Mouse (Mus musculus): ENCODE measurements at regions not wholly inside any gene's neighbourhood (a gene's known extent, or its start where the extent isn't known, plus 50 kb on each side); places are given as distances from the start of the nearest gene placed in this dataset.

DNA sequence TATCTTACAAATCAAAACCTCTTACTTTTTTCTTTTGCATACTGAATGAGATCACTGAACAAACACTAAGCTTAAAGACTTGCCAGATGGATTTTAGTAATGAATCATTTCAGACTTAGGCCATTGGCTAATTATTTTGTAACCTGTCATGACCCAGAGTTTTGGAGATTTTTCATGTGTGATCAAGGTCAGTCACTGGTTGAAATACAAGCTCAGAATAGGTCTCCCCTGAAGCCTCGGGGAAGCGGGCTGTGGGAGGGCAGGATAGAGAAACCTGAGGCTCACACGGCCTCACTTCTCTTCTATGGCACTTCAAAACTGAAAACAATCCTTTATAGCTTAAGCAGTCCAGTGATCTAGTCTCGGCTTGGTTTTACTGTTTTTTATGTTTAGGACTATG, 197.6 kb upstream of the Ednra start:
- no peaks in the 10 kb centered on the region for H3K36me3 ChIP-seq (ENCODE audit: insufficient read depth, low read length)
- no peak overlapping the region for H3K4me3 ChIP-seq (replicated peaks; ENCODE audit: low read length)
- TF ChIP-seq CTCF (conservative IDR thresholded peaks at IDR 0.05; ENCODE audit: low read length) = no peak
- no peak for TF ChIP-seq NANOG (IDR thresholded peaks at IDR 0.05; ENCODE audit: borderline replicate concordance, low read length)
- no peak for TF ChIP-seq POU5F1 (IDR thresholded peaks at IDR 0.05; ENCODE audit: borderline replicate concordance, low read length)
- peaks cover 29% of the 10 kb centered on the region for H3K9me3 ChIP-seq (ENCODE audit: low read length)
- H3K4me1 ChIP-seq (replicated peaks; ENCODE audit: low read depth, low read length) = no peaks in the 10 kb centered on the region
- no peaks in the 10 kb centered on the region for H3K27me3 ChIP-seq (ENCODE audit: insufficient read depth, low read length)

DNA sequence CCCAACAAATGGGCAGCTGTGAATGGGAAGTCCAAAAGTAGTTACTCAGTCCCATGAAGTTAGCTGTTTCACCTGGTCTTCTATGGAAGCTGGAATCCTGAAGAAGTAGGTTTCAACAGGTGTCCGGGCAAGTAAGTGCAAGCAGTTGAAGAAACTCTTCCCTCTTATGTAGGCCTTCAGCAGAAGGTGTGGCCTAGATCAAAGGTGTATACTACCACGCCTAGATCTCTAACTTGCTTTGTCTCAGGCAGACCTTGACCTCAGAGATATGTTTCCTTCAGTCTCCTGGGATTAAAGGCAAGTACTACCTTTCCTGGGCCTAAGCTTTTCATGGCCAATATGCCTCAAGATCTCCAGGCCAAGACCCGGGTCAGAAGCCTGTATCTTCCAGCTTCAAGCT, 223.4 kb upstream of the Ednra start:
- Histone ChIP-seq H3K4me1 (replicated peaks; ENCODE audit: low read depth, low read length) (no peaks in the 10 kb centered on the region), H3K4me3 (replicated peaks; ENCODE audit: low read length) (no peak overlapping the region), H3K9me3 (ENCODE audit: low read length) (peaks cover 11% of the 10 kb centered on the region), H3K27me3 (ENCODE audit: insufficient read depth, low read length) (no peaks in the 10 kb centered on the region), H3K36me3 (ENCODE audit: insufficient read depth, low read length) (no peaks in the 10 kb centered on the region)
- TF ChIP-seq NANOG (IDR thresholded peaks at IDR 0.05; ENCODE audit: borderline replicate concordance, low read length) = no peak
- no peak for TF ChIP-seq POU5F1 (IDR thresholded peaks at IDR 0.05; ENCODE audit: borderline replicate concordance, low read length)
- TF ChIP-seq CTCF (conservative IDR thresholded peaks at IDR 0.05; ENCODE audit: low read length) = no peak

GRCm38 (mm10) chr8:77949640-77950039, 225.4 kb upstream of the Ednra start:
- Histone ChIP-seq H3K9me3 (ENCODE audit: low read length) (no peaks in the 10 kb centered on the region), H3K36me3 (ENCODE audit: insufficient read depth, low read length) (no peaks in the 10 kb centered on the region), H3K4me1 (replicated peaks; ENCODE audit: low read depth, low read length) (no peaks in the 10 kb centered on the region), H3K27me3 (ENCODE audit: insufficient read depth, low read length) (no peaks in the 10 kb centered on the region), H3K4me3 (replicated peaks; ENCODE audit: low read length) (no peak overlapping the region)
- TF ChIP-seq POU5F1 (IDR thresholded peaks at IDR 0.05; ENCODE audit: borderline replicate concordance, low read length) = no peak
- TF ChIP-seq NANOG (IDR thresholded peaks at IDR 0.05; ENCODE audit: borderline replicate concordance, low read length) = no peak
- TF ChIP-seq CTCF (conservative IDR thresholded peaks at IDR 0.05; ENCODE audit: low read length) = no peak

DNA sequence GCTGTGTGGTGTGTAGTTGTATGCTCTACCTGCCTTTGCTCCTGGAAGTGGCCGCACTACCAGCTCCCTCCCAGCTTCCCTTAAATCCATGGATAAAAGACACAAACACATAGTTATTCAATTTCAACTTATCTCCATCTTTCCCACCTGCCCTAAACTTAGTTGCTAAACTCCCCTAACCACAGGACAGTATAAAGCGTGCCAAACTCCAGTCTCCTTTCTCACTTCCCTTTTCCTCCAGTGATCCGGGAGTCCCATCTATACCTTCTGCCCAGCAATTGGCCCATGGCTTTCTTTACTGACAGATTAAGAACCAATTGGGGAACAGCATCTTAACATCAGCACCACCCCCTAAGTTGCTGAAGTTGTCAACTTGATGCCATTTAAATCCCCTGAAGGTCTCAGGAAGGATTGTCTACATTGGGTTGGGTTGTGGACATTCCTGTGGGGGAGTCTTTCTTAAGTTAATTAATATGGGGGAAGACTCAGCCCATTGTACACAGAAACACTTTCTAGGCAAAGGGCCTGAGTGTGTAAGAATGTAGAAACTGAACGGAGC, 234.6 kb upstream of the Ednra start:
- TF ChIP-seq CTCF (conservative IDR thresholded peaks at IDR 0.05; ENCODE audit: low read length) (no peak), POU5F1 (IDR thresholded peaks at IDR 0.05; ENCODE audit: borderline replicate concordance, low read length) (no peak), NANOG (IDR thresholded peaks at IDR 0.05; ENCODE audit: borderline replicate concordance, low read length) (no peak)
- H3K4me1 ChIP-seq (replicated peaks; ENCODE audit: low read depth, low read length) = peaks cover 9% of the 10 kb centered on the region
- no peak overlapping the region for H3K4me3 ChIP-seq (replicated peaks; ENCODE audit: low read length)
- H3K27me3 ChIP-seq (ENCODE audit: insufficient read depth, low read length) = no peaks in the 10 kb centered on the region
- no peaks in the 10 kb centered on the region for H3K36me3 ChIP-seq (ENCODE audit: insufficient read depth, low read length)
- H3K9me3 ChIP-seq (ENCODE audit: low read length) = no peaks in the 10 kb centered on the region

- H3K36me3 ChIP-seq (ENCODE audit: insufficient read depth, low read length) = no peaks in the 10 kb centered on the region
- peaks cover 5% of the 10 kb centered on the region; the same call in 1 of the 2 replicates for H3K9me3 ChIP-seq (ENCODE audit: low read length)
- no peak overlapping the region for H3K4me3 ChIP-seq (replicated peaks; ENCODE audit: low read length)
- no peak for TF ChIP-seq POU5F1 (IDR thresholded peaks at IDR 0.05; ENCODE audit: borderline replicate concordance, low read length)
- TF ChIP-seq CTCF (conservative IDR thresholded peaks at IDR 0.05; ENCODE audit: low read length) = no peak
- TF ChIP-seq NANOG (IDR thresholded peaks at IDR 0.05; ENCODE audit: borderline replicate concordance, low read length) = no peak
- H3K4me1 ChIP-seq (replicated peaks; ENCODE audit: low read depth, low read length) = peaks cover 9% of the 10 kb centered on the region
- no peaks in the 10 kb centered on the region; the same call in 1 of the 2 replicates for H3K27me3 ChIP-seq (ENCODE audit: insufficient read depth, low read length)
Measured at GRCm38 (mm10) chr8:77963102-77963698, 238.9 kb upstream of the Ednra start.

DNA sequence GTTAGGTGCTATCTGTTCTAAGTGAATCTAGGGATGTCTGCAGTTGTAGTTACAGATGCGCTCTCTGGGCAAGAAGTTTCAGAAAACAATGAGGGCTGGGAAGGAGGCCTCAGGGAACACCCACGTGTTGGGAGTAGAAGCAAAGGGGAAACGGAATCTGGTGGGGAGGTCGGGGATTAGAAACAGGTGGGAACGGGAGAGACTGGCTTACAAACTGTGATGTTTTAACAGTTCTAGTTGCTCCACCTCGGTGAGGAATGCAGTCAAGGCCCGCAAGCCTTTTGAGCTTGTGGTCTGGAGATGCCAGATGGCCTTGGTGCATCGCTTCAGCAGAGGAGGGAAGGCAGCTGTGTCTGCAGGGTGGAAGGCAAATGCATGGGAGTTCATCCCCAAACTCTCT, 242.7 kb upstream of the Ttc29 start:
- peaks cover 5% of the 10 kb centered on the region for H3K9me3 ChIP-seq (ENCODE audit: low read length)
- H3K36me3 ChIP-seq (ENCODE audit: insufficient read depth, low read length) = no peaks in the 10 kb centered on the region
- TF ChIP-seq POU5F1 (IDR thresholded peaks at IDR 0.05; ENCODE audit: borderline replicate concordance, low read length) (no peak), CTCF (conservative IDR thresholded peaks at IDR 0.05; ENCODE audit: low read length) (no peak), NANOG (IDR thresholded peaks at IDR 0.05; ENCODE audit: borderline replicate concordance, low read length) (no peak)
- H3K4me3 ChIP-seq (replicated peaks; ENCODE audit: low read length) = no peak overlapping the region
- no peaks in the 10 kb centered on the region; the same call in 1 of the 2 replicates for H3K27me3 ChIP-seq (ENCODE audit: insufficient read depth, low read length)
- peaks cover 18% of the 10 kb centered on the region for H3K4me1 ChIP-seq (replicated peaks; ENCODE audit: low read depth, low read length)

- Histone ChIP-seq H3K36me3 (ENCODE audit: insufficient read depth, low read length) (no peaks in the 10 kb centered on the region), H3K27me3 (ENCODE audit: insufficient read depth, low read length) (no peaks in the 10 kb centered on the region), H3K4me3 (replicated peaks; ENCODE audit: low read length) (no peak overlapping the region), H3K9me3 (ENCODE audit: low read length) (no peaks in the 10 kb centered on the region; the same call in 1 of the 2 replicates), H3K4me1 (replicated peaks; ENCODE audit: low read depth, low read length) (peaks cover 18% of the 10 kb centered on the region)
- no peak for TF ChIP-seq CTCF (conservative IDR thresholded peaks at IDR 0.05; ENCODE audit: low read length)
- TF ChIP-seq POU5F1 (IDR thresholded peaks at IDR 0.05; ENCODE audit: borderline replicate concordance, low read length) = no peak
- TF ChIP-seq NANOG (IDR thresholded peaks at IDR 0.05; ENCODE audit: borderline replicate concordance, low read length) = no peak
Measured at GRCm38 (mm10) chr8:77973714-77974113, 239.4 kb upstream of the Ttc29 start.

DNA sequence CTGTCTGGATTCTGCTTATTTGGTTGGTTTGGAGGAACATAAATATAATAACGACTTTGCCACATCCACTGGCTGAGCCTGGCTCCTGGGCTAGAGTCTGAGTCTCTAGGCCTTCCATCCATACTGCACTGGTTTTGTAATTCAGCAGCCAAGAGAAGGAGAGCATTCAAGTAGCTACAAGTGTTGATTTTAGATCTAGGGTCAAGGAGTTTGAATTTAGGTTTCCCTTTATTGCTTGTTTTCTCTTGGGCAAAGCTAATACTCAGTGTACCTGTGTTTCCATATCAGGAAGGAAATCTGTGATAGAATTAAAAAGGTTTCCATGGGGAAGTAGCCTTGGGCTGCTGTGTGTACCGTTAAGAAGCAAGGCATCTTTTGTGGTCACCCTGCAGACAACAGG, 234.0 kb upstream of the Ttc29 start:
- no peak overlapping the region for H3K4me3 ChIP-seq (replicated peaks; ENCODE audit: low read length)
- no peaks in the 10 kb centered on the region for H3K9me3 ChIP-seq (ENCODE audit: low read length)
- H3K4me1 ChIP-seq (replicated peaks; ENCODE audit: low read depth, low read length) = no peaks in the 10 kb centered on the region; the same call in 1 of the 2 replicates

More for the DNA sequence above, 234.0 kb upstream of the Ttc29 start:
- H3K36me3 ChIP-seq (ENCODE audit: insufficient read depth, low read length) = no peaks in the 10 kb centered on the region
- H3K27me3 ChIP-seq (ENCODE audit: insufficient read depth, low read length) = no peaks in the 10 kb centered on the region
- no peak for TF ChIP-seq POU5F1 (IDR thresholded peaks at IDR 0.05; ENCODE audit: borderline replicate concordance, low read length)
- no peak for TF ChIP-seq CTCF (conservative IDR thresholded peaks at IDR 0.05; ENCODE audit: low read length)
- no peak for TF ChIP-seq NANOG (IDR thresholded peaks at IDR 0.05; ENCODE audit: borderline replicate concordance, low read length)

All from E14TG2a.4 (cell line).